Mouse (Mus musculus) layer of hippocampus, adult 8-10 months (tissue): ENCODE data around the gene Agps. TPM values are rescaled to one million over a fixed set of nuclear protein-coding genes. Genes with fewer than 3 reads are reported as not detected.

Source experiments
- DNase-seq, 2 experiments: peaks; one replicate each; pipeline ENCODE4 v3.0.0; 2022; ENCODE audit warnings: low spot score in 2 of 2
- total RNA-seq, 4 experiments: library from RNA; stranded (reverse); gene quantifications; 2 replicates each; pipeline ENCODE4 v1.2.4; 2022

Agps gene
- 10 to 100 TPM; 35.6 to 42.7 (median 37.3) TPM for total RNA-seq

- peak; percentile 75 to 78 for DNase-seq
Observed at GRCm38 (mm10) chr2:75831881-75832633, at the start of gene Agps. Agps (plus strand) TSS chr2:75832177.

GRCm38 (mm10) chr2:75786075-75786474 lies 45.9 kb upstream of the Agps start:
- peak; percentile 6 to 23 for DNase-seq

- no peak for DNase-seq
Observed at GRCm38 (mm10) chr2:75788511-75788910, 43.5 kb upstream of the Agps start.

GRCm38 (mm10) chr2:75789959-75790523 lies 41.9 kb upstream of the Agps start:
- DNase-seq, result no peak

- DNase-seq, result no peak
Observed at GRCm38 (mm10) chr2:75791561-75792308, 40.2 kb upstream of the Agps start.

- DNase-seq, result no peak
Observed at GRCm38 (mm10) chr2:75792377-75793203, 39.4 kb upstream of the Agps start.

- no peak for DNase-seq
Observed at GRCm38 (mm10) chr2:75796181-75796580, 35.8 kb upstream of the Agps start.

- DNase-seq, result no peak
Observed at GRCm38 (mm10) chr2:75798434-75798970, 33.5 kb upstream of the Agps start.

- DNase-seq, result no peak
Observed at GRCm38 (mm10) chr2:75805767-75806166, 26.2 kb upstream of the Agps start.

- no peak for DNase-seq
Observed at GRCm38 (mm10) chr2:75806891-75807290, 25.1 kb upstream of the Agps start.

- no peak for DNase-seq
Observed at GRCm38 (mm10) chr2:75807460-75807859, 24.5 kb upstream of the Agps start.

GRCm38 (mm10) chr2:75814880-75815279 lies 17.1 kb upstream of the Agps start:
- DNase-seq, result no peak

- DNase-seq, result no peak
Observed at GRCm38 (mm10) chr2:75815521-75815920, 16.5 kb upstream of the Agps start.

GRCm38 (mm10) chr2:75816673-75817072 lies 15.3 kb upstream of the Agps start:
- DNase-seq, result no peak

GRCm38 (mm10) chr2:75818719-75819118 lies 13.3 kb upstream of the Agps start:
- no peak for DNase-seq

- DNase-seq, result no peak
Observed at GRCm38 (mm10) chr2:75819796-75820195, 12.2 kb upstream of the Agps start.

GRCm38 (mm10) chr2:75821971-75822751 lies 9.8 kb upstream of the Agps start:
- DNase-seq, result no peak

GRCm38 (mm10) chr2:75823736-75824135 lies 8.2 kb upstream of the Agps start:
- no peak for DNase-seq

- DNase-seq, result no peak
Observed at GRCm38 (mm10) chr2:75824144-75824543, 7.8 kb upstream of the Agps start.

GRCm38 (mm10) chr2:75824846-75825245 lies 7.1 kb upstream of the Agps start:
- no peak for DNase-seq
